Mouse (Mus musculus): ENCODE data around the gene Fhl2. TPM values are rescaled to one million over a fixed set of nuclear protein-coding genes. Genes with fewer than 3 reads are reported as not detected.

The Fhl2 gene
- polyA plus RNA-seq (2015; fragmentation: Nextera tagmentation; extraction: Ambion mirVana), result 3.2 and 3.5 TPM in 2 replicates

- Histone ChIP-seq H3K4me1 (replicated peaks) (no peaks in the 10 kb centered on the region), H3K9ac (no peak within 1 kb of the TSS), H3K36me3 (replicated peaks) (no peaks in the 10 kb centered on the region), H3K9me3 (replicated peaks) (no peaks in the 10 kb centered on the region), H3K4me2 (no peak within 1 kb of the TSS), H3K27ac (replicated peaks) (no peak within 1 kb of the TSS), H3K27me3 (no peaks in the 10 kb centered on the region), H3K4me3 (replicated peaks) (no peak within 1 kb of the TSS)
- no peak for ATAC-seq (ENCODE audit: insufficient read depth)
- WGBS (ENCODE audit: insufficient replicate concordance), result 57% methylated on average over 5 of the region's 5 CpGs
Observed at GRCm38 (mm10) chr1:43196661-43197241, at the start of gene Fhl2. Gene Fhl2 (minus strand): TSS chr1:43196984.

DNA sequence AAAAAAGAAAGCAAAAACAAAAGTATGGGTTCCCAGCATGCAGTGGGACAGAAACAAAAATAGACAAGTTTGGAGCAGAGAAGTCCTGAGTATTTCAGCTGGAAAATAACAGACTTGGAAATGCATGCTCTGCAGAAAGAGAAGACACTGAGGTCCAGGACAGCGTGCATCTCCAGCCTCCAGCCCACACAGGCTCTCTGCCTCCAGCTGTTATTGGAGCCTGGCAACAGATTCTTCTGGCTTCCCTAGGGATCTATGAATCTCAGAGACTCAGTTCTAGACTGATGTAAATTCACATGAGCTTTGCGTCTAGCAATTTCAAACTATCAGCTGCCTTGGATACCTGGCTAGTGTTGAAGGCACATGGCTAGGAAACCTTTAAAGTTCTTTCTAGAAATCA lies 48.2 kb upstream of the Fhl2 start:
- no peak overlapping the region for H3K27ac ChIP-seq (replicated peaks)
- WGBS (ENCODE audit: insufficient replicate concordance), result 64% methylated on average over 2 of the region's 2 CpGs
- H3K4me2 ChIP-seq, result no peak overlapping the region
- no peak for ATAC-seq (ENCODE audit: insufficient read depth)
- no peak overlapping the region for H3K9ac ChIP-seq
- H3K27me3 ChIP-seq, result no peaks in the 10 kb centered on the region
- no peak overlapping the region for H3K4me3 ChIP-seq (replicated peaks)
- H3K9me3 ChIP-seq (replicated peaks), result no peaks in the 10 kb centered on the region
- H3K4me1 ChIP-seq (replicated peaks), result no peaks in the 10 kb centered on the region
- no peaks in the 10 kb centered on the region for H3K36me3 ChIP-seq (replicated peaks)

DNA sequence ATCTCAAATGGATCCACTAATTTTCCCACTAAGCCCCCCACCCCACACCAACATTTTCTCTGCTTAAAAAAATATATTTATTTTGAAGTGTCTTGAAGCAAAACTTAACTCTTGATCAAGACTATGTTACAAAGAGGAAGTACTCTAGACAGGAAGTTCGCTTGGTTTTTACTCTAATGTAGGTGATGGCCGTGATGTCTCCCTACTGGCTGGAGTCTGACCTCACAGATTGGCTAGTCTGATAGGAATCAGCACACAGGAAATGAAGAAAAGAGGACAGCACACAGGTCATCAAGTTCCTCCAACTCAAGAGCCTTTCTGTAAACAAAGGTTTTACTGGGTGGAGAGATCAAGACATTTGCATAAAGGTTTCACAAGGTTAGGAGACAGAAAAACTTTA lies 44.4 kb upstream of the Fhl2 start:
- no peaks in the 10 kb centered on the region for H3K9me3 ChIP-seq (replicated peaks)
- no peak overlapping the region for H3K9ac ChIP-seq
- no peak overlapping the region for H3K4me3 ChIP-seq (replicated peaks)
- H3K36me3 ChIP-seq (replicated peaks), result no peaks in the 10 kb centered on the region
- no peak overlapping the region for H3K4me2 ChIP-seq
- H3K27ac ChIP-seq (replicated peaks), result no peak overlapping the region
- H3K4me1 ChIP-seq (replicated peaks), result no peaks in the 10 kb centered on the region
- ATAC-seq (ENCODE audit: insufficient read depth), result no peak
- H3K27me3 ChIP-seq, result no peaks in the 10 kb centered on the region
- WGBS (ENCODE audit: insufficient replicate concordance), result 17% methylated on average over 2 of the region's 2 CpGs

DNA sequence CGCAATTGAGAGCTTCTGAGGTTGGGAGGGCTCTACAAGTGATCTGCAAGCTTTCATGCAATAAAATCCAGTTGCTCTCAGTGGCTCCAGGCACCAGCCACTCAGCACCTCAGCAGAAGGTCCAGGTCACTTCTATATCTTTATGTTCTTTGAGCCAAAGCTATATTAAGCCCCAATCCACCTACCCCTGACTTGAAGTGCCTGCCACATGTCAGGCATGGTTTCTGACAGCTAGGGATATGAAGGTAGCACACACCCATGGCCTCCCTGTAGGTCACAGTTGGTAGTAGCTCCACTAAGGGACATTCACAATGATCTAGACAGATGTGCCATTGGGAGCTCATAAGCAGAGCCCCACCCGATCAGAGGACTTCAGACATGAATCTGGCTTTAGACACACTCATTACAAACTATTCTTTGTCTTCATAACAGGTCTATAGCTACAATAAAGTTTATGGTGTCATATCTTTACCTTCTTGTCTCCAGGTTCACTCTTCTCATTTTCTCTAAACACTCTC lies 43.1 kb upstream of the Fhl2 start:
- no peaks in the 10 kb centered on the region for H3K27me3 ChIP-seq
- WGBS (ENCODE audit: insufficient replicate concordance), result 64% methylated on average over 2 of the region's 2 CpGs
- no peak overlapping the region for H3K4me3 ChIP-seq (replicated peaks)
- H3K4me1 ChIP-seq (replicated peaks), result no peaks in the 10 kb centered on the region
- H3K9ac ChIP-seq, result no peak overlapping the region
- H3K4me2 ChIP-seq, result no peak overlapping the region
- no peaks in the 10 kb centered on the region for H3K36me3 ChIP-seq (replicated peaks)
- ATAC-seq (ENCODE audit: insufficient read depth), result no peak
- no peaks in the 10 kb centered on the region for H3K9me3 ChIP-seq (replicated peaks)
- H3K27ac ChIP-seq (replicated peaks), result no peak overlapping the region

DNA sequence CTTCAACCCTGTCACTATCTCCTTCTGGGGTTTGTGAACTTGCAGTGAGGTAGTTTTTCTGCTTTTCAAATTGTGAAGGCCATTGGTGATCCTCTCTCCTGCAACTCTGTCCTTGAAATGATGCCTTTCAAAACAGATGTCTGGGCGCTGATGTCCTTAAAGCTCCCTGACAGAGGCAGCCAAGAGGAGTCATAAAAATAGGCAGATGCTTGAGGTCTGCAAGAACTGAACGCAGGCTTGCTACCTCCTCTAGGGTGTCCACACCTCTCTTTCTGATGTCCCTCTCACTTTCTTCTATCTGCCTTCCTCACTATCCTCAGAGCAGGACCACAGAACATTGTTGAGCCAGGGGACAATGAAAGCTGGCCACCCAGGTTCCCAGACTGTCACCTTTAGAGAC lies 41.7 kb upstream of the Fhl2 start:
- Histone ChIP-seq H3K9ac (no peak overlapping the region), H3K4me3 (replicated peaks) (no peak overlapping the region), H3K4me1 (replicated peaks) (no peaks in the 10 kb centered on the region), H3K9me3 (replicated peaks) (no peaks in the 10 kb centered on the region), H3K36me3 (replicated peaks) (no peaks in the 10 kb centered on the region), H3K27me3 (no peaks in the 10 kb centered on the region), H3K4me2 (no peak overlapping the region), H3K27ac (replicated peaks) (no peak overlapping the region)
- no peak for ATAC-seq (ENCODE audit: insufficient read depth)
- WGBS (ENCODE audit: insufficient replicate concordance), result 63% methylated on average over 2 of the region's 2 CpGs

- Histone ChIP-seq H3K9me3 (replicated peaks) (no peaks in the 10 kb centered on the region), H3K4me3 (replicated peaks) (no peak overlapping the region), H3K36me3 (replicated peaks) (no peaks in the 10 kb centered on the region), H3K4me1 (replicated peaks) (no peaks in the 10 kb centered on the region), H3K4me2 (no peak overlapping the region), H3K9ac (no peak overlapping the region), H3K27me3 (no peaks in the 10 kb centered on the region), H3K27ac (replicated peaks) (no peak overlapping the region)
- no peak for ATAC-seq (ENCODE audit: insufficient read depth)
- WGBS (ENCODE audit: insufficient replicate concordance), result 41% methylated on average over 3 of the region's 3 CpGs
Observed at GRCm38 (mm10) chr1:43237360-43238235, 40.8 kb upstream of the Fhl2 start.

GRCm38 (mm10) chr1:43225531-43226151 lies 28.9 kb upstream of the Fhl2 start:
- no peak overlapping the region for H3K9ac ChIP-seq
- H3K27ac ChIP-seq (replicated peaks), result no peak overlapping the region
- H3K4me3 ChIP-seq (replicated peaks), result no peak overlapping the region
- 49% methylated on average over 8 of the region's 8 CpGs for WGBS (ENCODE audit: insufficient replicate concordance)
- H3K9me3 ChIP-seq (replicated peaks), result no peaks in the 10 kb centered on the region
- no peak for ATAC-seq (ENCODE audit: insufficient read depth)
- no peak overlapping the region for H3K4me2 ChIP-seq
- no peaks in the 10 kb centered on the region for H3K4me1 ChIP-seq (replicated peaks)
- H3K36me3 ChIP-seq (replicated peaks), result no peaks in the 10 kb centered on the region
- H3K27me3 ChIP-seq, result no peaks in the 10 kb centered on the region

DNA sequence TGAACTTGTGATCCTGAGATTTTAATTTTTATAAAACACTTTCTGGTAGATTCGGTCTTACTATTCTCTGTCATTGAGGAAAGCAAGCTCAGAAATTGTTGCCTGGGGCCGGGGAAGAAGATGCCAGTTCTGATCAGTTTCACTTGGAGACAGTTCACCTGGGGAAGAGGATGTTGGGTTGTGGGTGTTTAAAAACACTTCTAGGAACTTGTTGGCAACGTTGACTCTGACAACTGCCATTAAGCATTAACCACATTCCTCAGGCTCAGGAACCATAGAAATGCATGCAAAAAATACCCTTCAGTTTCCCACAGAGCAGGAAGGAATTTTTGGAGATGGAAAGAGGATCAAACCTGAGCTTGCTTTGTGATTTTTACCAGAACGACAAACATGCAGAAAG lies 28.2 kb upstream of the Fhl2 start:
- 46% methylated on average over 4 of the region's 4 CpGs for WGBS (ENCODE audit: insufficient replicate concordance)
- H3K36me3 ChIP-seq (replicated peaks), result no peaks in the 10 kb centered on the region
- no peaks in the 10 kb centered on the region for H3K9me3 ChIP-seq (replicated peaks)
- no peaks in the 10 kb centered on the region for H3K4me1 ChIP-seq (replicated peaks)
- H3K9ac ChIP-seq, result no peak overlapping the region
- H3K27me3 ChIP-seq, result no peaks in the 10 kb centered on the region
- ATAC-seq (ENCODE audit: insufficient read depth), result no peak
- H3K27ac ChIP-seq (replicated peaks), result no peak overlapping the region
- no peak overlapping the region for H3K4me2 ChIP-seq
- H3K4me3 ChIP-seq (replicated peaks), result no peak overlapping the region

GRCm38 (mm10) chr1:43224171-43224570 lies 27.4 kb upstream of the Fhl2 start:
- H3K4me1 ChIP-seq (replicated peaks), result no peaks in the 10 kb centered on the region
- ATAC-seq (ENCODE audit: insufficient read depth), result no peak
- no peak overlapping the region for H3K4me3 ChIP-seq (replicated peaks)
- H3K27me3 ChIP-seq, result no peaks in the 10 kb centered on the region
- no peak overlapping the region for H3K27ac ChIP-seq (replicated peaks)
- H3K9ac ChIP-seq, result no peak overlapping the region
- H3K36me3 ChIP-seq (replicated peaks), result no peaks in the 10 kb centered on the region
- no peaks in the 10 kb centered on the region for H3K9me3 ChIP-seq (replicated peaks)
- 29% methylated on average over 2 of the region's 2 CpGs for WGBS (ENCODE audit: insufficient replicate concordance)
- no peak overlapping the region for H3K4me2 ChIP-seq

DNA sequence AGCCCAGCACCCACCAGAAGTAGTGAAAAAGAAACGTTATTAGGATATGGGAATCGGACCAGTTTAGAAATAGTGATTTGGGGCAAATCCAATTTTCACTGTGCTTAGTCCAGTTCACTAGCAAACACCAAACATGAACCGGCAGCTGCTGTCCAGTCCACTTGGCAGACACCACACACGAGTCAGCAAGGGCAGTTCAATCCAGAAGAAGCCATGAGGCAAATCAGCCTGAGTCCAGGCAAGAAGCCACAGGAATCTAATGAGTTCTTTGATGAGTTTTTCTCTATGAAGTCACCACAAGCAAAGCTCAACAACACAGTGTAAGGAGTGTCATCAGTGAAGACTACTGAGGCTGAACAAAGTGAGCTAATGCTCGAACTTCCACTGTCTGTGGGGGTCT lies 26.3 kb upstream of the Fhl2 start:
- Histone ChIP-seq H3K36me3 (replicated peaks) (no peaks in the 10 kb centered on the region), H3K4me1 (replicated peaks) (no peaks in the 10 kb centered on the region), H3K9ac (no peak overlapping the region), H3K27ac (replicated peaks) (no peak overlapping the region), H3K27me3 (no peaks in the 10 kb centered on the region), H3K4me3 (replicated peaks) (no peak overlapping the region), H3K9me3 (replicated peaks) (no peaks in the 10 kb centered on the region), H3K4me2 (no peak overlapping the region)
- WGBS (ENCODE audit: insufficient replicate concordance), result 60% methylated on average over 5 of the region's 5 CpGs
- ATAC-seq (ENCODE audit: insufficient read depth), result no peak

- 62% methylated on average over 3 of the region's 3 CpGs for WGBS (ENCODE audit: insufficient replicate concordance)
- no peak overlapping the region for H3K9ac ChIP-seq
- H3K36me3 ChIP-seq (replicated peaks), result no peaks in the 10 kb centered on the region
- ATAC-seq (ENCODE audit: insufficient read depth), result no peak
- H3K4me3 ChIP-seq (replicated peaks), result no peak overlapping the region
- no peak overlapping the region for H3K27ac ChIP-seq (replicated peaks)
- no peaks in the 10 kb centered on the region for H3K4me1 ChIP-seq (replicated peaks)
- no peaks in the 10 kb centered on the region for H3K27me3 ChIP-seq
- no peaks in the 10 kb centered on the region for H3K9me3 ChIP-seq (replicated peaks)
- H3K4me2 ChIP-seq, result no peak overlapping the region
Observed at GRCm38 (mm10) chr1:43218016-43218680, 21.4 kb upstream of the Fhl2 start.

All from liver, embryonic 15.5 days (tissue).